Mouse (Mus musculus): Measurements from ENCODE around the gene Prkcz. TPM values are rescaled to one million over a fixed set of nuclear protein-coding genes. Genes with fewer than 3 reads are reported as not detected.

The Prkcz gene
- polyA plus RNA-seq, 1 experiment from 2014 or later, result 1.9 TPM

DNA sequence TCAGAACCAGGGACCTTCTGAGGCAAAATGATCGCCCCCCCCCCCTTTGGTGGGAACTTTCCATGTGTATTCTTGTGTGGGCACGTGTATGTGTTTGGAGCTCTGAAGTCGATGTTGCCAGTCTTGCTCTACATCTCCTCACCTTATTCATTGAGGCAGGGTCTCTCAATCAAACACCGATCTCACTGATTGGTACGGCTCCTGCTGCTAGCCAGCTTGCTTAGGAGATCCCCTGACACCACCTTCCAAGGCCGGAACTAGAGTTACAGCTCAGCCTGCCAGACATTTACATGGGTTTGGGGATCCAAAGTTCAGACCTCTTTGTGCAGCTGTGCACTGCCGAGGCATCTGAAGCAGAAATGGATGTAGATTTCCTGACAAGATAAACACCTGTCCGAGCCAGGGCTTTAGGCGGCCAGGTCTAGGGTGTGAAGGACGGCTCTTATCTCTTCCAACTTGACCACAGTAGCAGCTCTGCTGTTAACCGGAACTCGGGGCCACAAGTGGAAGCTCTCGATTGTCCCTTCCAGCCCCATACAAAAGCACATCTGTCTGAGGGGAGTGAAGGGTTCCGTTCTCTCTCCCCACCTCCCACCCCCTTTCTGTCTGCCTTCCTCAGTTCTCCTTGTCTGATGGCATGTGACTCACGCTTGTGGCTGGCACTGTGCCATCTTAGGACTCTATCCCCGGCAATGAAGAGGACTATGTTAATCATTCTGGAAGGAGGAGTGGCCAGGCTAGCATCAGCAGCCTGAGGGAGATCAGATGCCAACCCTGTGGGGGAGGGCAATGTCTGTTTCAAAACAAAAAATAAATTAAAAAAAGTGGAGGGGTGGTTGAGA, 81.0 kb downstream of the Prkcz start:
- no peak overlapping the region for H3K9ac ChIP-seq
- ATAC-seq (ENCODE audit: low read depth) (no peak), DNase-seq (no peak)
- no peaks in the 10 kb centered on the region for H3K27me3 ChIP-seq
- H3K4me1 ChIP-seq (replicated peaks), result peaks cover 3% of the 10 kb centered on the region; the same call in 1 of the 2 replicates
- H3K4me3 ChIP-seq (replicated peaks), result no peak overlapping the region
- H3K27ac ChIP-seq, result no peak overlapping the region
- no peak overlapping the region for H3K4me2 ChIP-seq
- H3K36me3 ChIP-seq, result no peaks in the 10 kb centered on the region
- WGBS (ENCODE audit: insufficient replicate concordance), result 40% methylated on average over 16 of the region's 16 CpGs
- H3K9me3 ChIP-seq (replicated peaks), result no peaks in the 10 kb centered on the region

DNA sequence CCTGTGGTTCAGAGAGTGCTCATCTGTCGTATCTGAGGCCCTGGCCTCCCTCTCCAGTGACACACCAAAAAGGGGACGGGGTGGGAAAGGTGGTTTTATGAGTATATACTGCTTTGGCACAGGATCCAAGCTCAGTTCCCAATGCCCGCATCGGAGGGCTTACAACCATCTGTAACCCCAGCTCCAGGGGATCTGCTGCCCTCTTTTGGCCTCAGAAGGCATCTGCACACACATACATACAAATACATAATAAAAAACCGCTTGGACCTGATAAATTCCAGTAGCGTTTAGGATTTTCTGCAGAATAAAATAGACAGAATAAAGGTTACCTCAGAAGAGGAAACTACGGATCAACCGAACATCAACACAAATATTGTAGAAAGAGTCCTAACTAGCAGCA, 82.1 kb downstream of the Prkcz start:
- Histone ChIP-seq H3K4me1 (replicated peaks) (peaks cover 3% of the 10 kb centered on the region; the same call in 1 of the 2 replicates), H3K27ac (no peak overlapping the region), H3K27me3 (no peaks in the 10 kb centered on the region), H3K4me3 (replicated peaks) (no peak overlapping the region), H3K4me2 (no peak overlapping the region), H3K9ac (no peak overlapping the region), H3K36me3 (no peaks in the 10 kb centered on the region), H3K9me3 (replicated peaks) (no peaks in the 10 kb centered on the region)
- DNase-seq (no peak), ATAC-seq (ENCODE audit: low read depth) (no peak)
- 61% methylated on average over 8 of the region's 8 CpGs for WGBS (ENCODE audit: insufficient replicate concordance)

DNA sequence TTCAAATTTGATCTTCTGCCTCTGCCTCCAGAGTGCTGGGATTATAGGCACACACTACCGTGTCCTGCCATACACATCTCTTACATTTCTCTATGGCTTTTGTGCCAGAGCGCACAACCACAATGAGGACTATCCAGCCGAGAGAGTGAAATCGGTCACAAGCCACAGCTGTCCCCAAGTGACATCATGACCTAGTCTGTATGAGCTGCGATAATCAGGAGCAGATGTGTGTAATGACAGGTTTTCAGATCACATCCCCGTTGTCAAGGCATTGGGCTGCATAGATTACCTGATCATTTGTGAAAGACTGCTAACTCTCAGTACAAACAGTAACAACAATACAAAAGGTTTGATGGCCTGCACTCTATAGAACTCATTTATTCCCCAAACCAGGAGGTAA, 83.2 kb downstream of the Prkcz start:
- Histone ChIP-seq H3K36me3 (no peaks in the 10 kb centered on the region), H3K9me3 (replicated peaks) (no peaks in the 10 kb centered on the region), H3K4me2 (no peak overlapping the region), H3K4me1 (replicated peaks) (peaks cover 3% of the 10 kb centered on the region; the same call in 1 of the 2 replicates), H3K9ac (no peak overlapping the region), H3K4me3 (replicated peaks) (no peak overlapping the region), H3K27ac (no peak overlapping the region), H3K27me3 (no peaks in the 10 kb centered on the region)
- WGBS (ENCODE audit: insufficient replicate concordance), result 70% methylated on average over 6 of the region's 6 CpGs
- ATAC-seq (ENCODE audit: low read depth) (no peak), DNase-seq (no peak)

DNA sequence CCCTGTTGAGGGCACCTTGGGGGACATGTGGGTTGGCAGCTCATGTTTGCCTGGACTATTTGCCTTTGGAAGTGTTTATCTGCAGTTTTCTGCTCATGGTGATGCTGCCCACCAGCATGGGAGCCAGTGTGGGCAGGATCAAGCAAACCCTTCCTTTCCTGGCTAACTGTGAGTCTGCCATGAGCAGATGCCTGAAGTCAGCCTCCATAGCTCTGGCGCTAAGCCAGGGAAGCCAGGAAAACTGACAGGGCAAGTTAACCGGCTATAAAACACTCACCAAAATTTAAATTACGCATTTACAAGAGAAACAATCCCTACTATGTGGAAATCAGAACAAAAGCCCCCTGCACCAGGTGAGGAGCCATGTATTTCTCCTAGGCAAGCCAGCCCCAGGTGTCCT, 86.3 kb downstream of the Prkcz start:
- H3K9ac ChIP-seq, result no peak overlapping the region
- H3K4me2 ChIP-seq, result no peak overlapping the region
- no peaks in the 10 kb centered on the region for H3K4me1 ChIP-seq (replicated peaks)
- H3K4me3 ChIP-seq (replicated peaks), result no peak overlapping the region
- no peak overlapping the region for H3K27ac ChIP-seq
- DNase-seq (no peak), ATAC-seq (ENCODE audit: low read depth) (no peak)
- no peaks in the 10 kb centered on the region for H3K36me3 ChIP-seq
- H3K9me3 ChIP-seq (replicated peaks), result no peaks in the 10 kb centered on the region
- no peaks in the 10 kb centered on the region for H3K27me3 ChIP-seq
- 54% methylated on average over 3 of the region's 3 CpGs for WGBS (ENCODE audit: insufficient replicate concordance)

DNA sequence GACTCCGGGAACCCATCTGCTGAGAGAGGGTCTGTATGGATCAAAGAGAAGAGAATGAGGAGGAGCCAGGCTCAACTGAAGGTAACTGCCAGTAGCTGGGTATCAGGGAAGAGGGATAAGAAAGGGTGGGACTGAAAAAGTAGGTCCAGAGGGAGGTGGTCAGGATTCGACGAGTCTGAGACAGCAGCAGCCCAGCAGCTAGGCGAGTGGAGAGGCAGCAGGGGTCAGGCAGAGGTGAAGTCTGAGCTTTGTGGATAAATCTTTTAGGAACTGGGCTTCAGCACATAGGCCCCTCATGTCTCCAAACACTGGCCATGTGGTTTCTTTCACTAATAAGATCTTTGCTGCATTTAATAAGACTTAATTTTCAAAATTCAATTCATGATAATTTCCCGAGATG, 86.7 kb downstream of the Prkcz start:
- H3K9me3 ChIP-seq (replicated peaks), result no peaks in the 10 kb centered on the region
- H3K4me2 ChIP-seq, result no peak overlapping the region
- no peaks in the 10 kb centered on the region for H3K36me3 ChIP-seq
- no peak for ATAC-seq (ENCODE audit: low read depth)
- H3K27me3 ChIP-seq, result no peaks in the 10 kb centered on the region
- 45% methylated on average over 5 of the region's 5 CpGs for WGBS (ENCODE audit: insufficient replicate concordance)
- DNase-seq, result no peak
- no peak overlapping the region for H3K9ac ChIP-seq
- H3K27ac ChIP-seq, result no peak overlapping the region
- H3K4me3 ChIP-seq (replicated peaks), result no peak overlapping the region
- no peaks in the 10 kb centered on the region for H3K4me1 ChIP-seq (replicated peaks)

DNA sequence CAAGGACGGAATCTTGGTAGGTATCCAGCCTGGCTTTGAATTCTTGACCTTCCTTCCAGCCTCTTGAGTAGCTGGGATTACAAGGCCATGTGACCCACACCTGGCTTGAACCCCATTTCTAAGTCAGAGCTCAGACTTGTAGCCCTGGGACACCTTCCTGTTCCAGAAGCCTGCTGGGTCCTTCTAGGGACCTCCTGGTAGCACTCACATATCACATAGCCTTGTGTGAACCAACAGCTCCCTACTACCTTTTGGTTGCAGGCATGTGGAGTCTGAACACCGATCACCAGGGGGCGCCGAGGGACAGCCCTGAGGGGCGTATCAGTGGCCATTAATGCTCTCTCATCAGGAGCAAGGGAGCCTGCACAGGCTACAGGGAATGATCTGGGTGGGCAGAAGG, 92.8 kb downstream of the Prkcz start:
- Histone ChIP-seq H3K9me3 (replicated peaks) (no peaks in the 10 kb centered on the region), H3K4me3 (replicated peaks) (no peak overlapping the region), H3K27ac (no peak overlapping the region), H3K4me1 (replicated peaks) (no peaks in the 10 kb centered on the region), H3K9ac (no peak overlapping the region), H3K4me2 (no peak overlapping the region), H3K27me3 (0 out of 2 replicates have a peak, but pooled peaks cover 4% of the 10 kb centered on the region), H3K36me3 (no peaks in the 10 kb centered on the region)
- ATAC-seq (ENCODE audit: low read depth) (no peak), DNase-seq (peak; percentile 20)
- WGBS (ENCODE audit: insufficient replicate concordance), result 15% methylated on average over 5 of the region's 5 CpGs

DNA sequence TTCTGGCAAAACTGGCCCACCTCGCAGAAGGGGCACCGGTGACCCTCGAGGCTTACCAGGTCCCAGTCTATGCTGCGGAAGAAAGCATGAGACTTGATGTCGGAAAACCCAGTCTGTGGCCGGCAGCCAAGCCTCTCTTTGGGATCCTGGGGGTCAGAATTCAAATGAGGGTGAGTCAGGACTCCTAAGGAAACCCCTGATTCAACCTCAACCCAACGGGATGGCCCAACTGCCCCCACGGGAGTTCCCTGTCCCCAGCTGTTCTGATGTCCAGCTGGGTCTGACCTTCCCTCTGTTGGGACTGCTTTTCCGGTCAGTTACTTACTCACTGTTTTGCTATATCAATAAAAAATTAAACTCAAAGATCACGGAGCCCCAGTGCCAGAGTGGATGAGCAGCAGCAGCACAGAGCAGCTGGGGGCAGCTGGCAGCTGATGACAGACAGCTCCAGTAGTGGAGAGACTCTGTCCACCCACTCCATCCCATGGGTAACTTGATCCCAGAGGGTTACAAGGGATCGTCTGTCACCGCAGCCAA, 93.5 kb downstream of the Prkcz start:
- Histone ChIP-seq H3K36me3 (no peaks in the 10 kb centered on the region), H3K4me2 (no peak overlapping the region), H3K9ac (no peak overlapping the region), H3K9me3 (replicated peaks) (no peaks in the 10 kb centered on the region), H3K27ac (no peak overlapping the region), H3K4me1 (replicated peaks) (no peaks in the 10 kb centered on the region), H3K4me3 (replicated peaks) (no peak overlapping the region), H3K27me3 (0 out of 2 replicates have a peak, but pooled peaks cover 4% of the 10 kb centered on the region)
- no peak for DNase-seq
- ATAC-seq (ENCODE audit: low read depth), result no peak
- WGBS (ENCODE audit: insufficient replicate concordance), result 47% methylated on average over 12 of the region's 12 CpGs

DNA sequence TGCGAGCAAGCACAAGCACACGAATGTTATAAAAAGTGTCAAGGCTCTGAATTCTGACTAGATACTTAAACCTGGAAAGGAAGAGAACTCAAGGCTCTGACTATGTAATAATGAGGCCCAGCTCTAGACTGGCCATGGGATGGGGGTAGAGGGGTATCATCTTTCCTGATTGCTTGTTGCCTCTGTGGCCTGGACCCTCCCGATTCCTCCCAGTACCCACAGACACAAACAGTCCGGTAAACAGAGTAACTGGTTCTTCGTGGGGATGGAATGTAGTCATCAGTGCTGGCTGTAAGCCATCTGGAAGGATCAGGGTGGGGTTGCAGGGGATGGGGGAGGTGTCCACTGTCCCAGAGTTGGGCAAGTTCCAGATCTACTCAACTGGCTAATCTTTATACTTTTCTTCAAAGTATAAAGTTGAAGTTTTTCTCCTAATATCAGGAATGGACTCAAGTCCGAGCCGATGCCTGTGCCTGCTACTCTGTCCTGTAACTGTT, 94.1 kb downstream of the Prkcz start:
- ATAC-seq (ENCODE audit: low read depth) (no peak), DNase-seq (no peak)
- no peak overlapping the region for H3K4me3 ChIP-seq (replicated peaks)
- no peaks in the 10 kb centered on the region for H3K4me1 ChIP-seq (replicated peaks)
- H3K27me3 ChIP-seq, result 0 out of 2 replicates have a peak, but pooled peaks cover 4% of the 10 kb centered on the region
- H3K4me2 ChIP-seq, result no peak overlapping the region
- no peaks in the 10 kb centered on the region for H3K9me3 ChIP-seq (replicated peaks)
- H3K27ac ChIP-seq, result no peak overlapping the region
- 63% methylated on average over 7 of the region's 7 CpGs for WGBS (ENCODE audit: insufficient replicate concordance)
- no peaks in the 10 kb centered on the region for H3K36me3 ChIP-seq
- H3K9ac ChIP-seq, result no peak overlapping the region

DNA sequence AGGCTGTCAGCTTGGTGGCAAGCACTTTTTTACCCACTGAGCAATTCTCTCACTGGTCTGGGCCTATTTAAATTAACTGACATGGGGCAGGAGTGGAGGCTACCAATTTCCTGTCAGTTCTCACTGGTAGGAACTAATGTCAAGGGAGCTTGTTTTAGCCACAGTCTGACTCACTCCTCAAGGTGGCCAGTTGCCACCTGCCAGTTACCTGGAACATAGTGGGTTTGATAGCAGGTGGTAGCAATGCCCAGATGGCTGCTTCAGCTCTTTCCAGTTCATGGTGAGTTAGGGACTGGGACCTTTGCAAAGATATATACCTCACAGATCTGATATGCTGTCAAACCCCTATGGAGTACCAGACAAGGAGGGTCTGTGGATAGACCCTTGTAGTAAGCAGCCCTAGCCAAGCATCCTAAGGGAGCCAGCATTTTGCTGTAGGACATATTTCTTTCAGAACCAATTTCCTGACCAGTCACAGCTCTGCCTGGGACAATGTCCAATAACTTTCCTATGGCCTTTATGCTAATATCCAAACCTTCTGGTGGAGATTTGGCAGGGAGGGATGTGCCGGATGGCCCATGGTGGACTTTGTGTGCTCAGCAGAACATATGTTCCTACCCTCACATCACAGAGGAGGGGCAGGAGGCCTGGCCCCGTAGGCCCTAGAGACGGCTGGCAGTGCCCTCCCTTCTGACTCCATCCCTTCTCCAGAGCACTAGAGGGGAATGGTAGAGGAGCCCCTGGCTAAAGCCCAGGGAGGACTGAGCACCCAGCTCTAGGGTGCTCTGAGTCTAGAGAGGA, 96.4 kb downstream of the Prkcz start:
- ATAC-seq (ENCODE audit: low read depth) (no peak), DNase-seq (no peak)
- Histone ChIP-seq H3K4me1 (replicated peaks) (no peaks in the 10 kb centered on the region), H3K9me3 (replicated peaks) (no peaks in the 10 kb centered on the region), H3K27ac (no peak overlapping the region), H3K36me3 (0 out of 2 replicates have a peak, but pooled peaks cover 2% of the 10 kb centered on the region), H3K4me3 (replicated peaks) (no peak overlapping the region), H3K4me2 (no peak overlapping the region), H3K9ac (no peak overlapping the region), H3K27me3 (0 out of 2 replicates have a peak, but pooled peaks cover 4% of the 10 kb centered on the region)
- WGBS (ENCODE audit: insufficient replicate concordance), result 65% methylated on average over 3 of the region's 3 CpGs

DNA sequence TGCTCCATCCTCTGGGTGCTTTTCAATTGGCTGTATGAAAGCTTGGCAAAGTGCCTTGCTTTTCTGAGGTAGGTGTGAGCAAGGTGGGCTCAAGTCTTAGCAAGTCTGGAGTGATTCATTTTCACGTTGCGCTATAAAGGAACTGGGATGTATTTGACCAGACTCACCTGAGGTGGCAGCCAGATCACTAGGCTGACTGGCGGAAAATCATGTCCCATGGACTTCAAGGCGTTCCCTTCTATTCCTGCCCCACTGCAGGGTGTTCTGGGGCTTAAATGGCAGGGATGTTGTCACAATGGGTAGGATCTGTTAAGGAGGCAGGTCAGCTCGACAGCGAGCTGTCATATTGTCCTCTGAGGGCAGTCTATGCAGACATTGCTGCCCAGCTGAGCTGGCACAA, 108.9 kb downstream of the Prkcz start:
- Histone ChIP-seq H3K9ac (no peak overlapping the region), H3K9me3 (replicated peaks) (no peaks in the 10 kb centered on the region), H3K4me3 (replicated peaks) (no peak overlapping the region), H3K4me1 (replicated peaks) (peaks cover 37% of the 10 kb centered on the region), H3K27me3 (no peaks in the 10 kb centered on the region), H3K36me3 (no peaks in the 10 kb centered on the region; the same call in 1 of the 2 replicates), H3K27ac (no peak overlapping the region), H3K4me2 (no peak overlapping the region)
- ATAC-seq (ENCODE audit: low read depth) (no peak), DNase-seq (no peak)
- WGBS (ENCODE audit: insufficient replicate concordance), result 78% methylated on average over 6 of the region's 6 CpGs

DNA sequence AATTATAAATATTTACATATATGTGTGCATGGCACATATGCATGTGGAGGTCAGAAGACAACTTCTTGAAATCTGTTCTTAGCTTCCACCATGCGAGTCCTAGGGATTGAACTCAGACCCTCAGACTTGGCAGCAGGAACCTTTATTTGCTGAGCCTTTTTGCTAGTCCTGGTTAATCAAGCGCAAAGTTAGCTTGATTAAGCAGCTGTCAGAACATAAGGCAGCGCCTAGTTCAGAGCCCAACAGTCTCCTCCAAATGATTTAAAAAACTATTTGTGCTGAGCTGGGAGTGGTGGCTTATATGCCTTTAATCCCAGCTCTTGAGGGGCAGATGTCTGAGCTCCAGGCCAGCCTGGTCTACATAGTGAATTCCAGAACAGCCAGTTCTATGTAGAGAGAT, 110.0 kb downstream of the Prkcz start:
- WGBS (ENCODE audit: insufficient replicate concordance), result 72% methylated on average over 3 of the region's 3 CpGs
- Histone ChIP-seq H3K9ac (no peak overlapping the region), H3K9me3 (replicated peaks) (no peaks in the 10 kb centered on the region), H3K27me3 (no peaks in the 10 kb centered on the region), H3K36me3 (no peaks in the 10 kb centered on the region; the same call in 1 of the 2 replicates), H3K27ac (no peak overlapping the region), H3K4me1 (replicated peaks) (peaks cover 40% of the 10 kb centered on the region), H3K4me3 (replicated peaks) (peak overlapping the region; percentile 69), H3K4me2 (peak overlapping the region; percentile 93)
- ATAC-seq (ENCODE audit: low read depth), result no peak
- no peak for DNase-seq
